Mouse (Mus musculus): ENCODE measurements around the gene Cenpt.

Gene Cenpt

GRCm38 (mm10) chr8:105853178-105853577 lies at the start of gene Cenpt:
Cenpt (minus strand) TSS chr8:105853278.
- DNase-seq (ENCODE audit: low spot score in 2 of 2) = no peak

DNA sequence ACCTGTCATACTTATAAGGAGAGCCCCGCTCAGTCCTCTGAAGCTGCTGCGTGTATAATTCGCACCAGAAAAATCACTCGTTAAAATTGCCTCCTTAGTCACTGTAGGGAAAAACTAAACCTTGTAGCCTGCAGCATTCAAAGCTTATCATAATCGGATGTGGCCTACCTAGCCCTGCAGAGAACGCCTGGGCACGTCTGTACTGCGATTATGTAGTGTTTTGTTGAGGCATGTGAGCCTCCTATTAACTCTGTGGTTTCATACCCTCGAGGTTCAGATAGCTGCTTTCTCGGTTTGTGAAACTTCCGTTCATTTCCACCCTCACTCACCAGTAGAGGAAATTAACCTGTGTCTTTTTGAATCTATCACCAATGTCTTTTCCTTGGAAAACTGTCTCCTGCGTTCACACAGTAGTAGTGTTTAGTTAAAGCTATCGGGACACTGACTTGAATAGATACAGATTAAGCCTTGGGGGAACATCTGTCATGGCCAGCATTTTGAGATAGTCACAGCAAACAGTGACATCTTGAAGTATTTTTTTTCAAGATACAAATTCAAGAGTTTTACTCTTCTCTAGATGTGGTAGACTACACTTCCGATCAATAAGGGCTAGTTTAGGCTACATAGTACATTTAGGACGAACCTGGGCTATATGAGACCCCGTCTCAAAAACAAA lies 48.0 kb upstream of the Cenpt start:
- no peak for DNase-seq (ENCODE audit: low spot score in 2 of 2)

DNA sequence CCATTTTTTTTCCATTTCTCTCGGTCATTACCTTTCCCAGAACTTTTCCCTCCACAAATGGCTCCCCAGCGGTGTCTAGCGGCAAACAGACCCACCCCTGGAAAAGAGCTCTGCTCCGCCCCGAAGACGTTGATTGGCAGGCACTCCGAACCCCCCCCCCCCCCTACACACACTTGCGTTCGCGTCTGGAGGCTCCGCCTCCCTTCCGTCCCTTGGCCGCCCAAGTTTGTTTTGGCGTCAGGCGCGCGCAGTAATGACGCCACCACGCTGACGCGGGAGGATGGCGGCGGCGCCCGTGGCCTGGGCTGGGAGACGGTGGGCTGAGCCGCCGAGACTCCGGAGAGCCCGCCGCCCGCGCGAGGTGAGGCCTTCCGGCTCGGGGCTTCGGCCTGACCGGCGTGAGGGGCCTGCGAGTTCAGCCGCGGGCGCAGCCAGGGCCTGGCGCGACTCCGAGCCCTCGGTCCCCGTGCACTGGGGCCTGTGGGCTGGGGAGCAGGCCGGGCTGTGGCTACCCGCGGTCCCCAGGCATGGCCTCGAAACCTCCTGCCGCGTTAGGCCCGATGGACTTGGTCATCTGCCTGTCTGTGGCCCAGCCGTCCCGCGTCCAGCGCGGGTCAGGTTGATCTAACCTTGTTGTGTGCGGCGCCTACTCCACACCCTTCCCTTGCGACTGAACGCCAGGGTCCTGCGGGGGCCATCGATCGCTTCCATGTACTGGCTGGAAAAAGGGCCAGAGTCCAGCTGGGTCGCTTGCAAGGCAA lies 47.3 kb upstream of the Cenpt start, which contains the start of gene Pskh1:
Gene Pskh1 (plus strand): TSS at position 262 of the 761 bp plus-strand sequence.
- DNase-seq (ENCODE audit: low spot score in 2 of 2) = peak; percentile 84 to 91

DNA sequence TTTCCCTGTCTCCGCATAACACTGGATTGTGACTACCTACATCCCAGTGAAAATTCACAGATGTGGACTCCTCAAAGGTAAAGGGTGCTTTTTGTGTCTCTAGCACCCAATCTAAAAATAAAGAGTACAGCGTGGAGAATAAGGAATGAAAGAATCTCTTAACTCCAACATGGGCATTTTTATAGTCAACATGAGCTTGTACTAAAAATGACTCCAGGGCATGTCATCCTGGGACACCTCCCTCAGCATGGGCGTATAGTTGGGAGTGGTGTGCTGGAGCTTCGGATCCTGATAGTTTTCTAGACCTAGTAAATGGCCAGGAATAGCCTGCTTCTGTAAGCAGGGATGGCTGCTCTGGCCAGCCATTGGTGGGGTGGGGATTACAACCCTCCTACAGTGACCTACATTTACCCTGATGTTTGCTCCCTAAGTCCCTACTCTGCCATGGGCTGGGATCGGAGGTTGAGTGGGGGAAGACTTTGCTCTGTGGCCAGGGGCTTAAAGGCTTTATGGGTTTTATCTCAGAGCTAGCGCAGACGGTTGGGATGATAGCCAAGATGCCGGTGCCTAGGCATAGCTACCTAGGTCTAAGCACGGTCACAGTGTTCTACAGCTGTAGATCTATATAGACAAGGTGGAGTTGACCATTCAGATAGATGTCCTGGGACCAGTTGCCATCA lies 44.9 kb upstream of the Cenpt start:
- no peak for DNase-seq (ENCODE audit: low spot score in 2 of 2)

- DNase-seq (ENCODE audit: low spot score in 2 of 2) = peak in 1 of 2 experiments; percentile 63
These were observed 40.3 kb upstream of the Cenpt start, which contains the start of gene Nrn1l for GRCm38 (mm10) chr8:105893339-105893738. Nrn1l (plus strand) TSS chr8:105893567.

- DNase-seq (ENCODE audit: low spot score in 2 of 2) = no peak
These were observed 39.4 kb upstream of the Cenpt start for GRCm38 (mm10) chr8:105892432-105892831.

GRCm38 (mm10) chr8:105890870-105891269 lies 37.8 kb upstream of the Cenpt start:
- DNase-seq (ENCODE audit: low spot score in 2 of 2) = no peak

DNA sequence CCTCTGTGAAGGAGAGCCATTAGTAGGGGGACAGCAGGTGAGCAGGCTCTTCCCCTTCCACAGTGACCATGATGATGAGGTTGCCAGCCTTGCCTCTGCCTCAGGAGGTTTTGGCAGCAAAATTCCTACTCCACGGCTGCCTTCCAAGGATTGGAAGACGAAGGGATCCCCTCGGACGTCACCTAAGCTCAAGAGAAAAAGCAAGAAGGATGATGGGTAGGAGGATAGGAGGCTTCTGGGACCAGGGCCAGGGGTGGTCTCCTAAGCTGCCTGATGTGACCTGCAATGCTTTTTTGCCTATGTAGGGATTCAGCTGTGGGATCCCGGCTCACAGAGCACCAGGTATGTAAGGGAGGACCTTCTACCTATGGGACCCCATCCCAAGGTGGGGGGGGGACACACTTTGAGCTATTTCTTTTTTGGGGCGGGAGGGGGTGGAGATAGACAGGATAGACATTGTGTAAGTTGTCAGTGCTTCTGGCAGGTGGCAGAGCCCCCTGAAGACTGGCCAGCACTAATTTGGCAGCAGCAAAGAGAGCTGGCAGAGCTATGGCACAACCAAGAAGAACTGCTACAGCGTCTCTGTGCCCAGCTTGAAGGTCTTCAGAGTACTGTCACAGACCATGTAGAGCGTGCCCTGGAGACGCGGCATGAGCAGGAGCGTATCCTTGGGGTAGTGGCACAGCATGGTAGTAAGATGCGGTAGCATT lies 36.8 kb upstream of the Cenpt start:
- DNase-seq (ENCODE audit: low spot score in 2 of 2) = no peak

GRCm38 (mm10) chr8:105880754-105881520 lies 27.9 kb upstream of the Cenpt start, which contains the start of gene Edc4:
Edc4 (plus strand) TSS chr8:105880881.
- DNase-seq (ENCODE audit: low spot score in 2 of 2) = peak; percentile 79 to 85

DNA sequence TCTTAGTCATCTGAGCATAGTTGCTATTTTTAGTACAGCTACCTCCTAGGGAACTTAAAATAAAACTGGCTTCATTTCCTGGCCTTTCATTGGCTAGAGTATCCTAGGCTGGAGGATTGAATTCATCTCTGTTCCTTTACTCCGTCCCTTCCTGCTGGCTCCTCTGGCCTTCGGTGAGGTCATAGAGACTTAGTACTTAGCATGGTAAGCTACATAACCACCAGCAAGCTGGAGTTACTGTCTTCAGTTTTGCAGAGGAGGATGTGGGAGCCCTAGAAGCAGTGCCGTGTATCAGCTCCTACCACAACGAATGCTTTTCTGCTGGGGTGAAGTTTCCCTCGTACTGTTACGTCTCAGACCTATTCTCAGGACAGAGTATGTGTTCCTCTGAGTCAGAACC lies 21.2 kb upstream of the Cenpt start:
- DNase-seq (ENCODE audit: low spot score in 2 of 2) = no peak

GRCm38 (mm10) chr8:105866364-105867029 lies 13.4 kb upstream of the Cenpt start:
- DNase-seq (ENCODE audit: low spot score in 2 of 2) = no peak

- DNase-seq (ENCODE audit: low spot score in 2 of 2) = no peak
These were observed 8.9 kb upstream of the Cenpt start for GRCm38 (mm10) chr8:105861951-105862350.

DNA sequence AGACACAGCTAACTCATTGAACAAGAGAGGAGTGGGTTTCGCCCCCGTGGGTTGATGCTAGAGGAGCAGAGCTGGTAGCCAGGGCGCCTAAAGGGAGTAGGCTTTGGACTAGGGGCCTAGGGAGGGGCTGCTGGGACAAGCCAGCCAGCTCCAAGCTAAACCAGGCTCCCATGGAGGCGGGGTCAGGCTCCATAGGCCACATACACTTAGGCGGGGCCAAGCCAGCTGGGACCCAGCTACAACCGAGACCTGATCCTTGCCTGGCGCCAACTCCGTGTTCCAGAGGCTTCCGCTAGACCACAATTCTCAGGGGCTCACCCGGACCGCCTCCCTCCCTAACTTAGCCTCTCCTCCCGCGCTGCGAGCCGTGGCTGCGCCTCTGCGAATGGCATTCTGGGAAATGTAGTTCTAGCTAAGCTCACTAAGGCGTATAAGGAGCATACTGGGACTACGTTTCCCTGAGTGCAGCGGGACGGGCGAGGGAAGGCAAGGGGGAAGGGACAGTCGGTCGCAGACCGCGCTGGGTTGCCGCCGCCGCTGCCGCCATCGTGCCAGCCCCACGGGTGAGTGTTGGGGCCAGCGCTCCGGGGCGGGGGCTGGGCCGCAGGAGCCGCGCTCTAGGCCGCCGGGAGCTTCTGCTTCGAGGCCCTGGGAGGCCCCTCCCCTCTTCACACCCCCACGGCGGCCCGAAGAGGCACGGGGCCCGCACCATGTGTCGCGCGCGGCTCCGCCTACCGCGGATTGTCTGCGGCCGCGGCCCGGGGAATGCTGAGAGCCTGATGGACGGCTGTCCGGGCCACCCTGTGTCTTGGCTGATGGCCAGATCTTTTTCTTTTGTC lies 7.3 kb upstream of the Cenpt start, which contains the start of gene Nutf2:
Gene Nutf2 (plus strand): TSS at position 438 of the 839 bp plus-strand sequence.
- peak; percentile 81 to 86 for DNase-seq (ENCODE audit: low spot score in 2 of 2)

DNA sequence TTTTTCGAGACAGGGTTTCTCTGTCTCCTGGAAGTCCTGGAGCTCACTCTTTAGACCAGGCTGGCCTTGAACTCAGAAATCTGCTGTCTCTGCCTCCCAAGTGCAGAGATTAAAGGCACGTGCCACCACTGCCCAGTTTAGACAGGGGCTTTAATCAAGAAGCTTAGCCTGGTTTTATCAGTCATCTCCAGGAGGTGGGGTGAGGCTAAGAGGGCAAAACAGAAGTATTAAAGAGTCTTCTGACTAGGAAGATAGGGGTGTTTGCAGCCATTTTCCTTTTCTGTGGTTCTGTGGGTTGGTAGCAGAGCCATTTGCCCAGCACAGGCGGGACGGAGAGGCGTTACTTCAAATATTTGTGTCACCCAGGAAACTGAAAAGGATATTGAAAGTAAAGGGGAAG lies 6.2 kb upstream of the Cenpt start:
- DNase-seq (ENCODE audit: low spot score in 2 of 2) = no peak

- DNase-seq (ENCODE audit: low spot score in 2 of 2) = no peak
These were observed 5.4 kb upstream of the Cenpt start for GRCm38 (mm10) chr8:105858495-105858894.

GRCm38 (mm10) chr8:105856168-105856835 lies 3.2 kb upstream of the Cenpt start:
- DNase-seq (ENCODE audit: low spot score in 2 of 2) = no peak

DNA sequence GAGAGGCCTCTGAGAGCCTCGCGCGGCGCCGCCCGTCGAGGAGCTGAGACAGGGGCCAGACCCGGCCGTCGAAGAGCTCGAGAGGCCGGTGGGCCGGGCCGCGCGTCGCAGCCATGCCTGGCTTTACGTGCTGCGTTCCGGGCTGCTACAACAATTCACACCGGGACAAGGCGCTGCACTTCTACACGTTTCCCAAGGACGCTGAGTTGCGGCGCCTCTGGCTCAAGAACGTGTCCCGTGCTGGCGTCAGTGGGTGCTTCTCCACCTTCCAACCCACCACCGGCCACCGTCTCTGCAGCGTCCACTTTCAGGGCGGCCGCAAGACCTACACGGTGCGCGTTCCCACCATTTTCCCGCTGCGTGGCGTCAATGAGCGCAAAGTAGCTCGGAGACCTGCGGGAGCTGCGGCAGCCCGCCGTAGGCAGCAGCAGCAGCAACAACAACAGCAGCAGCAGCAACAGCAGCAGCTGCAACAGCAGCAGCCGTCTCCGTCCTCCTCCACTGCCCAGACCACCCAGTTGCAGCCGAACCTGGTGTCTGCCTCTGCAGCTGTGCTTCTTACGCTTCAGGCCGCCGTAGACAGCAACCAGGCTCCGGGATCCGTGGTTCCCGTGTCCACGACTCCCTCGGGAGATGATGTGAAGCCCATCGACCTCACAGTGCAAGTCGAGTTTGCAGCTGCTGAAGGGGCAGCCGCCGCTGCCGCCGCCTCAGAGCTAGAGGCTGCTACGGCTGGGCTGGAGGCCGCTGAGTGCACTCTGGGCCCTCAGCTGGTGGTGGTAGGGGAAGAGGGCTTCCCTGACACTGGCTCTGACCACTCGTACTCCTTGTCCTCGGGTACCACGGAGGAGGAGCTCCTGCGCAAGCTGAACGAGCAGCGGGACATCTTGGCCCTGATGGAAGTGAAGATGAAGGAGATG lies 2.4 kb upstream of the Cenpt start:
- peak; percentile 35 to 40 for DNase-seq (ENCODE audit: low spot score in 2 of 2)

GRCm38 (mm10) chr8:105854715-105855216 lies 1.7 kb upstream of the Cenpt start, which contains the start of gene Thap11:
Thap11 (plus strand) TSS chr8:105855132.
- peak; percentile 82 to 83 for DNase-seq (ENCODE audit: low spot score in 2 of 2)
